Mouse (Mus musculus): ENCODE results near the gene Nbea.
"Not testable (repeated sequence)": the region's sequence is repeated elsewhere in the genome, so short reads cannot be mapped to it uniquely, and the experiment has no call there.

Gene Nbea

GRCm38 (mm10) chr3:56018494-56018893 is 165.0 kb downstream of the Nbea start:
- no peak for DNase-seq

- no peak for DNase-seq
Measured at GRCm38 (mm10) chr3:56011132-56011531, 172.4 kb downstream of the Nbea start.

GRCm38 (mm10) chr3:56007991-56008390 is 175.5 kb downstream of the Nbea start:
- DNase-seq, result peak; percentile 43 to 46

GRCm38 (mm10) chr3:56000259-56000658 is 183.2 kb downstream of the Nbea start:
- DNase-seq, result peak in 1 of 2 experiments; percentile 19

GRCm38 (mm10) chr3:55978361-55978760 is 205.1 kb downstream of the Nbea start:
- no peak for DNase-seq

- DNase-seq, result not testable (repeated sequence)
Measured at GRCm38 (mm10) chr3:55976986-55977385, 206.5 kb downstream of the Nbea start.

- no peak for DNase-seq
Measured at GRCm38 (mm10) chr3:55965723-55966156, 217.8 kb downstream of the Nbea start.

- no peak for DNase-seq
Measured at GRCm38 (mm10) chr3:55963032-55963431, 220.5 kb downstream of the Nbea start.

- no peak for DNase-seq
Measured at GRCm38 (mm10) chr3:55949994-55950393, 233.5 kb downstream of the Nbea start.

GRCm38 (mm10) chr3:55949148-55949547 is 234.4 kb downstream of the Nbea start:
- no peak for DNase-seq

GRCm38 (mm10) chr3:55927343-55927742 is 256.2 kb downstream of the Nbea start:
- DNase-seq, result no peak

GRCm38 (mm10) chr3:55909290-55909689 is 274.2 kb downstream of the Nbea start:
- DNase-seq, result no peak

GRCm38 (mm10) chr3:55890574-55890973 is 292.9 kb downstream of the Nbea start:
- DNase-seq, result no peak

GRCm38 (mm10) chr3:55889227-55889626 is 294.3 kb downstream of the Nbea start:
- DNase-seq, result no peak

- DNase-seq, result no peak
Measured at GRCm38 (mm10) chr3:55887829-55888210, 295.7 kb downstream of the Nbea start.

GRCm38 (mm10) chr3:55887193-55887828 is 296.2 kb downstream of the Nbea start:
- no peak for DNase-seq

- no peak for DNase-seq
Measured at GRCm38 (mm10) chr3:55872944-55873924, 310.3 kb downstream of the Nbea start.

- no peak for DNase-seq
Measured at GRCm38 (mm10) chr3:55852488-55852887, 331.0 kb downstream of the Nbea start.

GRCm38 (mm10) chr3:55847115-55847514 is 336.4 kb downstream of the Nbea start:
- DNase-seq, result no peak

- DNase-seq, result no peak
Measured at GRCm38 (mm10) chr3:55837188-55837587, 346.3 kb downstream of the Nbea start.

GRCm38 (mm10) chr3:55835207-55835606 is 348.3 kb downstream of the Nbea start:
- DNase-seq, result no peak

GRCm38 (mm10) chr3:55830226-55830625 is 353.3 kb downstream of the Nbea start:
- no peak for DNase-seq

- DNase-seq, result peak in 1 of 2 experiments; percentile 2
Measured at GRCm38 (mm10) chr3:55828481-55829256, 354.8 kb downstream of the Nbea start.

Data from kidney, adult 8-10 months (tissue).